Comparison of ENCODE assay signal across 8 mouse cellular contexts in genomic region chr4:128729033-128729708, GRCm38 (mm10). TPM values are rescaled to one million over a fixed set of nuclear protein-coding genes. Genes with fewer than 3 reads are reported as not detected.
DNase-seq lines count a peak whose midpoint lies in the region; ATAC-seq and TF ChIP-seq lines count a peak whose summit lies in the region.

No protein-coding gene starts in this region.

- H3K27ac ChIP-seq in lung, embryonic 14.5 days (ENCODE audit: low read depth): peak overlapping the region; percentile 95
- peak overlapping the region; percentile 39; the same call in 1 of the 2 replicates for H3K27ac ChIP-seq in embryonic facial prominence, embryonic 14.5 days (replicated peaks; ENCODE audit: low read depth, low read length)
- H3K27ac ChIP-seq in limb, embryonic 12.5 days: 0 out of 2 replicates have a peak overlapping the region, but pooled peaks have one; percentile 1
- peak overlapping the region; percentile 94 for H3K27ac ChIP-seq in neural tube, embryonic 14.5 days (ENCODE audit: low read depth, low read length)

- TF ChIP-seq CTCF in lung, embryonic 14.5 days (IDR thresholded peaks at IDR 0.05; ENCODE audit: low read depth): no peak

- H3K27me3 ChIP-seq in lung, embryonic 14.5 days (ENCODE audit: insufficient read depth, low read length): no peaks in the 10 kb centered on the region
- H3K27me3 ChIP-seq in embryonic facial prominence, embryonic 14.5 days (replicated peaks; ENCODE audit: control insufficient read depth, insufficient read depth, low read length): no peaks in the 10 kb centered on the region
- H3K27me3 ChIP-seq in limb, embryonic 12.5 days: peaks cover 13% of the 10 kb centered on the region; the same call in 1 of the 2 replicates
- H3K27me3 ChIP-seq in neural tube, embryonic 14.5 days (ENCODE audit: control insufficient read depth, insufficient read depth, low read length): no peaks in the 10 kb centered on the region

- peaks cover 31% of the 10 kb centered on the region for H3K4me1 ChIP-seq in lung, embryonic 14.5 days (ENCODE audit: insufficient read depth)
- H3K4me1 ChIP-seq in embryonic facial prominence, embryonic 14.5 days (ENCODE audit: control insufficient read depth, insufficient read depth, low read length): peaks cover 38% of the 10 kb centered on the region
- peaks cover 51% of the 10 kb centered on the region for H3K4me1 ChIP-seq in limb, embryonic 12.5 days (replicated peaks)
- peaks cover 57% of the 10 kb centered on the region for H3K4me1 ChIP-seq in neural tube, embryonic 14.5 days (ENCODE audit: control insufficient read depth, insufficient read depth, low read length)

- peaks cover 12% of the 10 kb centered on the region; the same call in 1 of the 2 replicates for H3K36me3 ChIP-seq in lung, embryonic 14.5 days (ENCODE audit: insufficient read depth)
- peaks cover 5% of the 10 kb centered on the region; the same call in 1 of the 2 replicates for H3K36me3 ChIP-seq in embryonic facial prominence, embryonic 14.5 days (ENCODE audit: control insufficient read depth, insufficient read depth, low read length)
- H3K36me3 ChIP-seq in limb, embryonic 12.5 days: peaks cover 25% of the 10 kb centered on the region
- peaks cover 3% of the 10 kb centered on the region; the same call in 1 of the 2 replicates for H3K36me3 ChIP-seq in neural tube, embryonic 14.5 days (ENCODE audit: control insufficient read depth, insufficient read depth, low read length)

- no peaks in the 10 kb centered on the region for H3K9me3 ChIP-seq in lung, embryonic 14.5 days (ENCODE audit: low read depth, low read length)
- H3K9me3 ChIP-seq in embryonic facial prominence, embryonic 14.5 days (ENCODE audit: control insufficient read depth, low read length): no peaks in the 10 kb centered on the region
- no peaks in the 10 kb centered on the region for H3K9me3 ChIP-seq in limb, embryonic 12.5 days
- no peaks in the 10 kb centered on the region for H3K9me3 ChIP-seq in neural tube, embryonic 14.5 days (ENCODE audit: control insufficient read depth, low read length)

- H3K4me3 ChIP-seq in lung, embryonic 14.5 days (ENCODE audit: low read depth, low read length): peak overlapping the region; percentile 95
- H3K4me3 ChIP-seq in embryonic facial prominence, embryonic 14.5 days (ENCODE audit: low read depth, low read length): peak overlapping the region; percentile 68
- peak overlapping the region; percentile 97 for H3K4me3 ChIP-seq in limb, embryonic 12.5 days (replicated peaks)
- H3K4me3 ChIP-seq in neural tube, embryonic 14.5 days (ENCODE audit: low read depth, low read length): peak overlapping the region; percentile 93

- peak overlapping the region; percentile 88 for H3K4me2 ChIP-seq in lung, embryonic 14.5 days
- peak overlapping the region; percentile 84 for H3K4me2 ChIP-seq in embryonic facial prominence, embryonic 14.5 days (ENCODE audit: low read depth, low read length)
- peak overlapping the region; percentile 94 for H3K4me2 ChIP-seq in limb, embryonic 12.5 days
- H3K4me2 ChIP-seq in neural tube, embryonic 14.5 days (ENCODE audit: low read depth, low read length): peak overlapping the region; percentile 99

- no peak for ATAC-seq in lung, embryonic 14.5 days (ENCODE audit: insufficient read depth)
- ATAC-seq in embryonic facial prominence, embryonic 14.5 days (ENCODE audit: low read depth): no peak
- no peak for ATAC-seq in limb, embryonic 12.5 days (ENCODE audit: insufficient number of reproducible peaks, insufficient read depth, low FRiP score, low TSS enrichment, low read depth)
- 0 out of 2 replicates have a peak, but pooled peaks have one; percentile 26 for ATAC-seq in neural tube, embryonic 14.5 days (ENCODE audit: low read depth)

- H3K9ac ChIP-seq in lung, embryonic 14.5 days: peak overlapping the region; percentile 99
- peak overlapping the region; percentile 89 for H3K9ac ChIP-seq in embryonic facial prominence, embryonic 14.5 days (ENCODE audit: low read depth, low read length)
- H3K9ac ChIP-seq in limb, embryonic 12.5 days (replicated peaks): peak overlapping the region; percentile 100
- H3K9ac ChIP-seq in neural tube, embryonic 14.5 days (replicated peaks; ENCODE audit: low read depth, low read length): peak overlapping the region; percentile 100

- no peak for DNase-seq in lung, embryonic 14.5 days
- no peak for DNase-seq in lung, postnatal 25 days (ENCODE audit: low spot score)
- DNase-seq in embryonic facial prominence, embryonic 14.5 days (ENCODE audit: low spot score): no peak
- no peak for DNase-seq in gastrocnemius, postnatal 25 days
- no peak for DNase-seq in gastrocnemius, postnatal 10 days
- DNase-seq in embryo, embryonic 10.5 days (ENCODE audit: low spot score): no peak

- WGBS in lung, embryonic 14.5 days: 9% methylated on average over 15 of the region's 15 CpGs
- 9% methylated on average over 15 of the region's 15 CpGs for WGBS in embryonic facial prominence, embryonic 14.5 days
- 29% methylated on average over 15 of the region's 15 CpGs for WGBS in limb, embryonic 12.5 days
- WGBS in neural tube, embryonic 14.5 days: 11% methylated on average over 15 of the region's 15 CpGs

RNA-seq across cellular contexts. Expression of gene A3galt2, which starts 26.0 kb away (rescaled TPM):
- polyA plus RNA-seq in lung, embryonic 14.5 days (2014; fragmentation: Nextera tagmentation; extraction: Ambion mirVana): 0.17 and 0.30 TPM in 2 replicates
- polyA plus RNA-seq in embryonic facial prominence, embryonic 14.5 days (2014; fragmentation: Nextera tagmentation; extraction: Ambion mirVana): 0.13 TPM in 2 replicates
- 0.18 and 0.32 TPM in 2 replicates for polyA plus RNA-seq in limb, embryonic 12.5 days (2016; fragmentation: Nextera tagmentation; extraction: Ambion mirVana)
- polyA plus RNA-seq in neural tube, embryonic 14.5 days (2014; fragmentation: Nextera tagmentation; extraction: Ambion mirVana): 0.45 and 0.51 TPM in 2 replicates
- total RNA-seq in gastrocnemius, postnatal 25 days (2021): under 1 TPM in 1 of 2 experiments, not detected in 1; 0.13 TPM
- under 1 TPM in 1 of 2 experiments, not detected in 1; 0.12 TPM for total RNA-seq in gastrocnemius, postnatal 10 days (2021)

Comparison
In these comparisons a context has a peak if more than half of its experiments do, and no peak if none do; other contexts are left out.
1. H3K27ac ChIP-seq: peak in every context shown above with its lines; median percentile 95 in lung, embryonic 14.5 days; 94 in neural tube, embryonic 14.5 days; 39 in embryonic facial prominence, embryonic 14.5 days; 1 in limb, embryonic 12.5 days.